Mouse (Mus musculus): ENCODE results near the gene Slfn2.

The Slfn2 gene

GRCm38 (mm10) chr11:83077714-83078422, 13.0 kb downstream of the Slfn2 start:
- DNase-seq (ENCODE audit: low spot score), result peak; percentile 93

- DNase-seq (ENCODE audit: low spot score), result no peak
Measured at GRCm38 (mm10) chr11:83078423-83079140, 13.7 kb downstream of the Slfn2 start.

GRCm38 (mm10) chr11:83079487-83080199, 14.7 kb downstream of the Slfn2 start:
- DNase-seq (ENCODE audit: low spot score), result no peak

- no peak for DNase-seq (ENCODE audit: low spot score)
Measured at GRCm38 (mm10) chr11:83082741-83083473, 18.0 kb downstream of the Slfn2 start.

GRCm38 (mm10) chr11:83084161-83084560, 19.2 kb downstream of the Slfn2 start:
- no peak for DNase-seq (ENCODE audit: low spot score)

GRCm38 (mm10) chr11:83084761-83085160, 19.8 kb downstream of the Slfn2 start:
- DNase-seq (ENCODE audit: low spot score), result no peak

GRCm38 (mm10) chr11:83115138-83115537, 50.2 kb downstream of the Slfn2 start:
- peak; percentile 69 for DNase-seq (ENCODE audit: low spot score)

- DNase-seq (ENCODE audit: low spot score), result peak; percentile 16
Measured at GRCm38 (mm10) chr11:83116597-83117227, 51.8 kb downstream of the Slfn2 start, which contains the start of gene Slfn1. TSS of gene Slfn1 (plus strand) at chr11:83116849.

GRCm38 (mm10) chr11:83118056-83118455, 53.1 kb downstream of the Slfn2 start:
- DNase-seq (ENCODE audit: low spot score), result peak; percentile 28

All from lung, postnatal 25 days (tissue).